Mouse (Mus musculus): ENCODE data around the gene Fam169a.

Fam169a gene

GRCm38 (mm10) chr13:97180113-97180828 lies 113.2 kb downstream of the Fam169a start:
- DNase-seq (ENCODE audit: low spot score in 2 of 2), result no peak
